Mouse (Mus musculus): Measurements from ENCODE around the gene Szrd1.

GRCm38 (mm10) chr4:141148009-141148801 lies 8.6 kb upstream of the Szrd1 start:
- TF ChIP-seq POLR2A (IDR thresholded peaks at IDR 0.05; ENCODE audit: low read depth, low read length) (no peak), CTCF (IDR thresholded peaks at IDR 0.05; ENCODE audit: borderline replicate concordance, insufficient read depth, low read length) (no peak)

Measured in embryonic fibroblast, embryonic 13.5 days (primary cell).